Mouse (Mus musculus) c-Kit-positive CD71-positive TER-119-positive erythroid progenitor cells, embryonic 14.5 days (primary cell): ENCODE data around the gene Klhdc8a.

Experiments
- DNase-seq: peaks from one replicate; pipeline ENCODE4 v3.0.0-alpha.2; 2013; ENCODE audit warnings: low spot score

Gene Klhdc8a

DNA sequence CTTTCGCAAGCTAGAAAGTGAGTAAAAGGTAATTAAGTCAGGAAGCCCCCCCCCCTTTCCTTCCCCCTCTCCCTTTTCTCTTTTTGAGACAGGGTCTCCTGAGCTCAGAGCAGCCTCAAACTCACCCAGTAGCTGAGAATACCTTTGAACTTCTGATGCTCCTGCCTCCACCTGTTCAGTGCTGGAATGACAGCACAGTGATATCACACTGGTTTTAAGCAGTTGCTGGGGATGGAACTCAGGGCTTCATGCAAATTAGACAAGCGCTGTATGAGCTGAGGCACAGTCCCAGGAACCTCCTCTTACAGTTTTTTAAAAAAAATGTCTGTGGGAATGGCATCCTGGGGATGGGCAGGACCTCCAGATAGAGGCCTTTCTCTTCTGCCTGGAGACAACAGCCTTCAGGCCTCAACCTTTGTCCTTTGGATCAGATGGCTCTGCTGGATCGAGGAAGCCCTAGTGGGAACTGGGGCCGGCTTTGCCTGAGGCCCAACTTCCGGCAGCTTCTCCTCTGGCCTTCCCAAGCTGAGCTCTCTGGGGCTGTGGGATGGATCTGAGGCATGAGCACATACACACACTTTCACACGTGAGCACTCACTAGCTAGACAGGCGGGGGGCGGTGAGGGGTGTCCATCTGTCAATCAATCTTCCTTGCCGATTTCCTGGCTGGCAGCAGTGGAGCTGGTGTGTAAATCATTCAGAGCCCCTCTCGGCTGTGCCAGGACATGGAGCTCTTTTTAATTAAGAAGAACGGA lies 7.3 kb upstream of the Klhdc8a start:
- no peak for DNase-seq

DNA sequence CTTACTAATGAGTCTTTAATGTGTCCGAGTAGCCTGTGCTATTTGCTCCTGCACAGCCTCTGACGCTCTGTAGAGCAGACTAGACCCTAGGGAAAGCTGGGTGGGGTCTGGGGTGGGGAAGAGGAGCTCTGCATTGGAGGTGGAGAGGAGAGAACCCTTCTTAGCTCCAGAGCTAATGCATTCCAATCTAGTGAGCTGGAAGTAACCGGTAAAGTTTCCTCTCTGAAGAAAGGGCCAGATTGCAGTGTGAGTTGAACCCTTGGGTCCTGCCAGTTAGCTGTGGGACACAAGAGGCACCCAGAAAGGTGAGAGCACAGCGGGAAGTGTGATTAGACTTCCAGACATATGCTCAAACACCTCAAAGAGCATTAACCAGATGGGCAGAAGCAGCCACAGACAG lies 6.7 kb upstream of the Klhdc8a start:
- DNase-seq: no peak

- no peak for DNase-seq
Measured at GRCm38 (mm10) chr1:132292318-132293129, 5.9 kb upstream of the Klhdc8a start.

GRCm38 (mm10) chr1:132295506-132295905 lies 2.9 kb upstream of the Klhdc8a start:
- DNase-seq: no peak

DNA sequence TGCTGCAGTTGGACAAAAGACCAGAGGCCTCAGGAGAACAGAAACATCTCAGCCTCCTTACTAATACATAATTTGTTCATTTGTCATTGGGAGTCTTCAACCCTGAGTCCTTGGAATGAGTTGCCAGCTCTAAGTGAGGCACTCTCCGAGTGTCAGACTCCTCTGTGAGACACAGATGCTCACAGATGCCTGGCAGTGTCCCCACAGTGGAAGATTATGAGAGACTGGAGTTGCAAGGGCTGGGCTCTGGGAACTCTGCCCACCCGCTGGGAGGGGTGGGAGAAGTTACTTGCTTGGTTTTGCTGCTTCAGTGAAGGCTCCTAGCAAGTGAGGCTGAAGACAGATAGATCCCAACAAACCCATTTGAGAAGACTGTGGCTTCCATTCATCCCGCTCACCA lies 2.4 kb upstream of the Klhdc8a start:
- no peak for DNase-seq

DNA sequence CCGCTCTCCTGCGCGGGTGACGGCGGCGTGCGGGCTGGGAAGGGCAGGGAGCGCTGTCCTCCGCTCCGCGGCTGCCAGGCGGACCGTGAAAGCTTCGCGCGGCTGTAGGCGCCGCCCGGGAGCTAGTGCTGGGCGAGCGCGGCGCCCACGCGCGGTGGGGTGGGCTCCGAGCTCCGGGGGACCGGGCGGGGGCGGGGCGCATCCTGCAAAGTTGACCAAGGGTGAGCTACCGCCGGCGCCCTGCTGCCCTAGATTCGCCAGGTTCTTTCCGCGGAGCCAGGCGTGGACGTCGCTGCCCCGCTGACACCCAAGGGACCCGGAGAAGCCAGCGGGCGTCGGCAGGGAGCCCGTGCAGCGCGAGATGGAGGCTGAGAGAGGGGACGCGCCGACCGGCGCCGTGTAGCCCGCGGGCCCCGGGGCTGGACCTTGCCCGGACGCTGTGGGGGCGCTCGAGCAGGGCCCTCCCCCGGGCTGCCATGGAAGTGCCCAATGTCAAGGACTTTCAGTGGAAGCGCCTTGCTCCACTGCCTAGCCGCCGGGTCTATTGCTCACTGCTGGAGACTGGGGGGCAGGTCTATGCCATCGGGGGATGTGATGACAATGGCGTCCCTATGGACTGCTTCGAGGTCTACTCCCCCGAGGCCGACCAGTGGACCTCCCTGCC lies 507 bp downstream of the Klhdc8a start:
- no peak for DNase-seq

GRCm38 (mm10) chr1:132299744-132300143 lies 1.3 kb downstream of the Klhdc8a start:
- no peak for DNase-seq

DNA sequence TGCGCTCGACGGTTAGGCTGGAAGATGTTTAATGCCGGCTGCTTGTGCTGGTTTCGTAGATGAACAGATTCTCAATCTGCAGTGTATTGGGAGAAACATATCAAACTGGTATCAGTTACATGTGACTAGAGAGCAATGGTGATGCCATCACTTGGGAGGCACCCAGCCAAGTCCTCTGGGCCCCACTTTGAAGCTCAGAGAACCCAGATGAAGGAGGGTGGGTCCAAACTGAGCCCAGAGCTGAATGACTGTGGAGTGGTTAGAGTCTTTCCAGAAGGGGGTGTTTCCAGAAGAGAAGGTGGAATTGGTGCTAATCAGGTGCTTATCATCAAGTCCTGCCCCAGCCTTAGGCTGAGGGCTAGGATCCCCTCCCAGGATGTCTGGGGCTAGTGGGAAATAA lies 2.8 kb downstream of the Klhdc8a start:
- DNase-seq: no peak

DNA sequence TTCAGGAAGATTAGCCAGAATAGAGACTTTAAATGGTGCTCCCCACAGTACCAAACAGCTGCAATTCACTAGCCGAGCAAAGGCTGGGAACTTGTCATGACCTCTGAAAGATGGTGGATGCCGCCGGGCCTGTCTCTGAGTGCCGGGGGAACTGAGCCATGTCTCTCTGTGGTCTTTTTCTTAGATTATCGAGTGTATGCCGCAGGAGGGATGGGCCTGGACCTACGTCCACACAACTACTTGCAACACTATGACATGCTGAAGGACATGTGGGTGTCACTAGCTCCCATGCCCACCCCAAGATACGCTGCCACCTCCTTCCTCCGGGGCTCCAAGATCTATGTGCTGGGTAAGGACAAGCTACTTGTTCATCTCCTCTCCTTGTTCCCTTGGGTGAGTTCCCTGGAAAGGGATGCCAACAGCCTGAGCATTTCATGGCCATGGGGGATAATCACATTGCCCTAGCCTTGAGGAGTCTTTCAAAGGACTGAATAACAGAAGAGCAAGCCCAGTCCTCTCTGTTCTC lies 4.0 kb downstream of the Klhdc8a start:
- DNase-seq: no peak

DNA sequence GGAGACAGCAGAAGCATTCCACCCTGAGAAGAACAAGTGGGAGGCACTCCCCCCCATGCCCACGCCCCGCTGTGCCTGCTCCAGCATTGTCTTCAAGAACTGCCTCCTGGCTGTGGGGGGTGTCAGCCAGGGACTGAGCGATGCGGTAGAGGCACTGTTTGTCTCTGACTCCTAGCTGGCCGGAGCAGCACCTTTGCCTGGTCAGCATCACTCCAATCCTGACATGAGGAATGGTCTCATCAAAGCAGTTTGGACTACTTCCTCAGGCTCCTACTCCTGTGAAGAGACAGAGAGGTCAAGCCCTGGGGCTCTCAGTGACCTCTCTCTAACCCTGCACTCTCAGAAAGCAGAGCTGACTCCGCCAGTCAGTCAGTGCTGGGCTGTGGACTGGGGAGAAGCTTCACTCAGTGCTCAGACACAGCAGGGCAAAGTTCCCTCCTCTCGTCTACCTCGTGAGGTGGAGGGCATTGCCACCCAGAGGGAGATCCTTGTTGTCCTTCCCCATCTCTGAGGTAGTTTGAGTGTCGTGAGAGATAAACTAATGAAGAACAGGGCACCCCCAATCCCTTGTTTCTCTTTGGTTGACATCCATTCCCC lies 6.3 kb downstream of the Klhdc8a start:
- DNase-seq: no peak

GRCm38 (mm10) chr1:132306160-132306559 lies 7.7 kb downstream of the Klhdc8a start:
- peak; percentile 26 for DNase-seq

- no peak for DNase-seq
Measured at GRCm38 (mm10) chr1:132306808-132307207, 8.4 kb downstream of the Klhdc8a start.

DNA sequence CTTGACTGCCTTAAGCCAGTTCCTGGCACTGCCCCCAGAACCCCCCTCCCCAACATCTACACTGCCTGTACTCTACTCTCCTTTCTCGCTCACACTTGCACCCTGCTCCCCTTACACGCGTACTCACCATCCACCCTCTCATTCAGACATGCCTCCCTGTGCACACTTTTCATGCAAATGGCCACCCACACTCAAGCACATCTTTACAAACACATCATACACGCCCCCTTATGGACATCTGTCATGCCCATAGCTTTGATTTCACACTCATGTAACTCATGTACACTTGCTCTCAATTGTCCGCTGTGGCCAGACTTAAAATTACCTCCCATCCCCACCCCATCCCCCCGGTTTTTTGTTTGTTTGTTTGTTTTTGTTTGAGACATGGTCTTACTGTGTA lies 9.5 kb downstream of the Klhdc8a start:
- DNase-seq: no peak

DNA sequence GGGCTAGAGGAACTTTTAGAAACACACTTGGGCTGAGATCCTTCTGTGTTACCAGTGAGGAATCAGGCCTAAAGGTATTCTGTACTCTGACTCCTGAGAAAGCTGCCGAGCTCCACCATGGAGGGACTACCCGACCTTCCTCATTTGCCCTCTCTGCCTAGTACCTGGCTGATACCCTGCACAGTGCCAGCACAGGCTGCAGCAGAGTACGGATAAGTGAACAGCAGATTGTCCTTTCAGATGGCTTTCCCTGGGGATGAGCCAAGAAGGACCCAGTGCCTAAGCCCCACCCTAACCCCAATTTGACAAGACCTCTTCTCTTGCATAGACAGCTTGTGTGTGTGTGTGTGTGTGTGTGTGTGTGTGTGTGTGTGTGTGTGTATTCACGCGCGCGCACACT lies 10.2 kb downstream of the Klhdc8a start:
- DNase-seq: no peak

GRCm38 (mm10) chr1:132310754-132311153 lies 12.3 kb downstream of the Klhdc8a start:
- DNase-seq: no peak

- no peak for DNase-seq
Measured at GRCm38 (mm10) chr1:132311174-132311859, 12.9 kb downstream of the Klhdc8a start.

GRCm38 (mm10) chr1:132312043-132312442 lies 13.6 kb downstream of the Klhdc8a start:
- no peak for DNase-seq

DNA sequence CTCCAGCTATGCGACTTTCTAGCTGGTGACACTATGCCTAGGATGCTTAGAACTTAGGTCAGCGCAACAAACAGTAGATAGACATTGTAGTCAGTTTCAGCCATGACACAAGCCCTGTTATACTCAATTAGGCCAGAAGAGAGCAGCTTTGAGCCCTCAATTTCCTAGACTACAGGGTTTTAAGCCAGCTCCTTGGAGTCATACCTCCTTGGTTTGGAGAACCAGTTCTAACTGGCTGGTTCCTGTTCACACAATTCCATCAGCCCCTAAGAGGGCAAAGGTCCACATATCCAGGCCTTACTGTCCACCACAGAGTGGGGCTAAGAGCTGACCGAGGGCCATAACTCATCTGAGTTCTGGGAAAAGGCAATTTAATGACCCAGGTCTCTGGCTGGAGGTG lies 14.3 kb downstream of the Klhdc8a start:
- peak; percentile 48 for DNase-seq

DNA sequence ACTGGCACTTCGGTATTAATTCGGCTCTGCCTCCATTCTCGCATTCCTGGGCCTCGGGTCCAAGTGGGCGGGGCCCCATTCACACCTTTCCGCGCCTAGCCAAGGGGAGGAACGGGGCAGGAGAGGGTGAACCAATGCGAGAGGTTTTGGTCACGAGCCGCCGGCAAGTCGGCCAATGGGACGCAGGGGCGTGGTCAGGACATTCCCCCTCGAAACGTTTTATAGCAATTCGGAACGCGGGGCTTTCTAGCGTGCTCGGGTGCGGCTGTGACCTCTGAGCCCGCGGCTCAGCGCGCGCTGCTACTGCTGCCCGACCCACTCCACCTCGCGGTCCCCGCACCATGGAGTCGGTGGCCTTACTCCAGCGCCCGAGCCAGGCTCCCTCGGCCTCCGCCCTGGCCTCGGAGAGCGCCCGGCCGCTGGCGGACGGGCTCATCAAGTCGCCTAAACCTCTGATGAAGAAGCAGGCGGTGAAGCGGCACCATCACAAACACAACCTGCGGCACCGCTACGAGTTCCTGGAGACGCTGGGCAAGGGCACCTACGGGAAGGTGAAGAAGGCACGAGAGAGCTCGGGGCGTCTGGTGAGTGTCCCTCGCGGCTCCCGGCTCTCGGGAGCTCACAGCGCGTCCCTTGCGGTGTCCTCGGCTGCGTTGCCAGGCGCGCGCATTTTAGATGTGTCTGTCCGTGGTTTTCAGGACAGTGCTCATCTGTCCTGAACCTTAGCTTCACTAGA lies 17.6 kb downstream of the Klhdc8a start, which contains the start of gene Nuak2:
Nuak2 (plus strand) TSS at position 238 of the 736 bp plus-strand sequence.
- DNase-seq: peak; percentile 50

DNA sequence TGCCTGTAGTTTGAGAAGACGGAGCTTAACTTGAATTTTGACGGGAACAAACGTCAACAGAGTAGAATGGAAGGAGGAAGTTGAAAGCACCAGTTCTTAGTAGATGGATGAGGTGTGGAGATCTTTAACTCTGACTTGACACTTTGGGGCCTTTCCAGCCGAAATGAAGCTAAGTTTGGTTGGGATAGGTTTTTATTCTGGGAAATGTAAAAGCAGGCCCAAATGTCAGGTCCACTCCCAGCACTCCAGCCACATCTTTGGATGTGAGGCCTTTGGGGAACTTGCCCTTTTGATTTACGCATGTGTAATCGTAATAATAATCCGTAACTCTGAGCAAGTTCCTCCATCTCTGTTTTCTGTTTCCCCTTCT lies 18.2 kb downstream of the Klhdc8a start:
- DNase-seq: no peak

- DNase-seq: no peak
Measured at GRCm38 (mm10) chr1:132317413-132317812, 19.0 kb downstream of the Klhdc8a start.
